Mouse (Mus musculus): Measurements from ENCODE around the gene Gpr39. TPM values are rescaled to one million over a fixed set of nuclear protein-coding genes. Genes with fewer than 3 reads are reported as not detected.

Gene Gpr39
- polyA plus RNA-seq, 1 experiment from 2014 or later, result 0.22 TPM

Other genes starting within 250 kb of the Gpr39 start
- gene Actr3, start 241.3 kb upstream of the Gpr39 start, polyA plus RNA-seq (2014; fragmentation: Nextera tagmentation; extraction: Ambion mirVana), result 266 and 291 TPM in 2 replicates
- 28.2 and 29.3 TPM in 2 replicates for gene Slc35f5, start 116.4 kb upstream of the Gpr39 start, polyA plus RNA-seq (2014; fragmentation: Nextera tagmentation; extraction: Ambion mirVana)
- 10.6 and 10.9 TPM in 2 replicates for gene Lypd1, start 236.1 kb downstream of the Gpr39 start, polyA plus RNA-seq (2014; fragmentation: Nextera tagmentation; extraction: Ambion mirVana)

Measured in hindbrain, embryonic 11.5 days (tissue).